Mouse (Mus musculus) WW6 (cell line): ENCODE measurements around the gene Tppp.
A peak's percentile ranks its signal among the peaks of the same experiment; 100 is the strongest.
"Not testable (repeated sequence)": the region's sequence is repeated elsewhere in the genome, so short reads cannot be mapped to it uniquely, and the experiment has no call there.

ENCODE experiments used
- DNase-seq: peaks from one replicate; pipeline ENCODE4 v3.0.0-alpha.2; 2013; ENCODE audit warnings: low read depth, low spot score

Gene Tppp

GRCm38 (mm10) chr13:74025151-74026081 lies 16.2 kb downstream of the Tppp start:
- DNase-seq, result no peak

- DNase-seq, result no peak
These were observed 17.0 kb downstream of the Tppp start for GRCm38 (mm10) chr13:74026215-74026614.

- DNase-seq, result no peak
These were observed 18.9 kb downstream of the Tppp start for GRCm38 (mm10) chr13:74028116-74028515.

DNA sequence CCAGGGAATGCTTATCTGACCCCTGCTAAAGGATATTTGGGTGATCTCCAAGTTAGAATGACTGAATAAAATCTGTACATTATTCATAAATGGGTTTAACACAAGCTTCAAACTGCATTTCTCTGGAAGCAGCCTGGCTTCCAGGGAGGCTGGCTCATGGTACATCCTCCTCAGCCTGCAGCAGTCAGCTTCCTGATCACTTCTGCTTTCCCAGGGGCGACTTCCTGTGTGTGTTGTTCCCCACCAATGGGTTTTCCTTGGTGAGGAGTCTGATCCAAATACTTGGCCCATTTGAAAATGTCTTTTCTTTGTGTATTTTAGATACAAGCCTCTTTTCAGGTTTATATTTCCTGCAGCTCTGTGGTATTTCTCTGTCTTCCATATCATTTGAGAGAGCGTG lies 19.8 kb downstream of the Tppp start:
- DNase-seq, result no peak

DNA sequence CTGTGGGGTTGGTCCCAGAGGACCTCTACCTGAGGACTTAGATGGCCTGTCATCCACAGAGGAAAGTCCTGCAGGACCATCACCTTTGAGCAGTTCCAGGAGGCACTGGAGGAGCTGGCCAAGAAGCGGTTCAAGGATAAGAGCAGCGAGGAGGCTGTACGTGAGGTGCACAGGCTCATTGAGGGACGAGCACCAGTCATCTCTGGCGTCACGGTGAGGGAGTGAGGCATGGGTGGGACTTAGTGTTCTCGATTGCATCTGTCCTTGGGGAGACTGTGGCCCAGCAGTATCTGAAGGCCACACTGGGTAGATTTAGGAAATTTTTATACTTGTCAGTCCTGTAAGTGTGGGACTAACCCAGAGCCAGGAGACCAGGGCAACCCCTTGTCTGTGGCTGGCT lies 21.5 kb downstream of the Tppp start:
- no peak for DNase-seq

- DNase-seq, result no peak
These were observed 21.9 kb downstream of the Tppp start for GRCm38 (mm10) chr13:74031133-74031532.

GRCm38 (mm10) chr13:74034756-74035155 lies 25.5 kb downstream of the Tppp start:
- DNase-seq, result no peak

- DNase-seq, result no peak
These were observed 26.6 kb downstream of the Tppp start for GRCm38 (mm10) chr13:74035776-74036175.

DNA sequence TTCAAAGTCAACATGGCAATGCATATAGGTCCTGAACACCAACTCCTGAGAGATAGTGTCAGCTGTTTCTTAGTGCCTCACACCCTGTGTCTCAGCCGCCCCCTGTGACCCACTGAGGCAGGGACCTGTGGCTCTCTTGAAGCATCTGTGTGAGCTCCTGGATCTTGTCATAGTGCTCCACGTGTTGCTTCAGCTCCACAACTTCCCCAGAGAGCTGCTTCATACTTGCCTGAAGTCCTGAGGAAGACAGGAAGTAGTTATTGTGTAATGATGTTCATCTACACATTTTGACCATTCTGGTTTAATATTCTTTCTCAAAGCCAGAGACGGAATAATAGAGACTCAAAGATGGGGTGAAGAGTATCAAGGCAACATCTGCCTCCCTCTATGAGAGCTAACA lies 30.7 kb downstream of the Tppp start:
- no peak for DNase-seq

DNA sequence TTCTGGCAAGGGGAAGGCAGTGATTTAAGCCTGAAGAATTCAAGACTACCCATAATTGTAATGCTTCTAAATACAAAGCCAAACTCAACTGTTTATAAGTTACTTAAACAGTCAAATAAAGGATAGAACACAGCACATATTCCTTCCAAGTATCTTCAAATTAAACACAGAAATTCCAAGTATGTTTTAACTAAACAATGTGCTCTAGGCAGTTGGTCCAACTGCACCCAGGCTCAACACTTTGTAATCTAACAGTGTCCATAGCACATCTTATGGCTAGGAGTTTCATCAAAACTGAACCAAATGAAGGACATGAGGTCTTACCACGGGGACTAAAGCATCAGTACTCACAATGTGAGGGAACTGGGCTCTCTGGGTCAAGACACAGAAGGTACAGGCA lies 47.0 kb downstream of the Tppp start:
- DNase-seq, result no peak

GRCm38 (mm10) chr13:74058081-74058480 lies 48.9 kb downstream of the Tppp start:
- DNase-seq, result no peak

- no peak for DNase-seq
These were observed 52.6 kb downstream of the Tppp start, which contains the start of gene Cep72 for GRCm38 (mm10) chr13:74061613-74062377. Gene Cep72 (minus strand): TSS chr13:74062299.

GRCm38 (mm10) chr13:74062378-74063128 lies 53.3 kb downstream of the Tppp start:
- peak; percentile 80 for DNase-seq

DNA sequence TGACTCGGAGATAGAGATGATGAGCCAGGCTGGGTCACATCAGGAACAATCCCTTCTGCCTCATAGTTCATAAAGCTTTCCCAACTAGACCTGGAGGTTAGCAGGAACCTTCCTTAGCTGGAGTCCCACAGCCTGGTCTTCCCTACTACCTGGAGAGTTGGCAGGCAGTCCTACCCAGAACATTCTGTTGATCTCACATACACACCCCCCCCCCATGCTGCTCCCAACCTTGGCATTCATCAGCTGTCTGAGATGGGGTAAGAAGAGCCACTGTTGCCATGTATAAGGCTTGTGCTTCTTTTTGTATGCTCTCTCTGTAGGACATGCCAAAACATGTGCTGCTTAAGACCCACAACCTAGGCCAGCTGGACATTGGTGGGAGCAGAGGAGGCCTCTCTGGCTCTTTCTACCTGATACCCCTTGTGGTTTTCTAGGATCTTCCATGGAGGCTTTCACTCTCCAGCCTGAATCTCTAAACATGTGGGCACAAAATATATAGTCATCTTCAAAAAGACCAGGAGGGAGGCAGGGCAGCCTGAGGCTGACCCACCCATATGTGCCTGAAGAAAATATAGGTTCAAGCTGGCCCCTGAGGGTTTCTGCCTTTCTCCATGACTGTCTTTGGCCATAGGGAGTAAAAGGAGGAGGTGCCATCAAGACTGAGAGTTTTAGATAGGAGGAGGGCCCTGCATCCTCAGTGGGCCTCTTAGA lies 54.3 kb downstream of the Tppp start:
- no peak for DNase-seq

- no peak for DNase-seq
These were observed 57.4 kb downstream of the Tppp start for GRCm38 (mm10) chr13:74066576-74066975.

DNA sequence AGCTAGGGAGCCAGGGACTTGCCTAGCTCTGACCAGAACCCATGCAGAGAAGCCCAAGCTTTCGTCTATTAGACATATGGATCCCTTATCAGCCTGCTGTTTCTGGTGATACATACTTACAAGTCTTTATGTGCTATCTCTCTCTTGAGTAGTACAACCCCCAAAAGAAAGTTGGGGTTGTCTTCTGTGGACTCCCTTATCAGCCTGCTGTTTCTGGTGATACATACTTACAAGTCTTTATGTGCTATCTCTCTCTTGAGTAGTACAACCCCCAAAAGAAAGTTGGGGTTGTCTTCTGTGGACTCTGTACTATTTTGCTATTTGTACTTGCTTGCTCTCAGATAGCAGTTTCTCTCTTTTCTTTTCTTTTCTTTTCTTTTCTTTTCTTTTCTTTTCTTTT lies 62.0 kb downstream of the Tppp start:
- DNase-seq, result not testable (repeated sequence)

GRCm38 (mm10) chr13:74071714-74072113 lies 62.5 kb downstream of the Tppp start:
- no peak for DNase-seq

GRCm38 (mm10) chr13:74073369-74073768 lies 64.2 kb downstream of the Tppp start:
- no peak for DNase-seq
